Mouse (Mus musculus): ENCODE measurements at regions not wholly inside any gene's neighbourhood (a gene's known extent, or its start where the extent isn't known, plus 50 kb on each side); places are given as distances from the start of the nearest gene placed in this dataset.

GRCm38 (mm10) chr5:28904500-28904899 lies 291.3 kb upstream of the Rnf32 start:
- no peak for DNase-seq (ENCODE audit: low spot score)

GRCm38 (mm10) chr5:28903805-28904320 lies 291.9 kb upstream of the Rnf32 start:
- no peak for DNase-seq (ENCODE audit: low spot score)

- no peak for DNase-seq (ENCODE audit: low spot score)
These were observed 303.0 kb upstream of the Rnf32 start for GRCm38 (mm10) chr5:28892703-28893249.

- DNase-seq (ENCODE audit: low spot score), result no peak
These were observed 303.8 kb upstream of the Rnf32 start for GRCm38 (mm10) chr5:28891988-28892387.

- DNase-seq (ENCODE audit: low spot score), result no peak
These were observed 310.9 kb upstream of the Rnf32 start for GRCm38 (mm10) chr5:28884746-28885365.

- no peak for DNase-seq (ENCODE audit: low spot score)
These were observed 319.6 kb upstream of the Rnf32 start for GRCm38 (mm10) chr5:28876199-28876598.

- no peak for DNase-seq (ENCODE audit: low spot score)
These were observed 322.1 kb upstream of the Rnf32 start for GRCm38 (mm10) chr5:28873600-28874265.

- no peak for DNase-seq (ENCODE audit: low spot score)
These were observed 336.0 kb upstream of the Rnf32 start for GRCm38 (mm10) chr5:28859604-28860371.

- no peak for DNase-seq (ENCODE audit: low spot score)
These were observed 357.5 kb upstream of the Rnf32 start for GRCm38 (mm10) chr5:28838141-28838925.

- DNase-seq (ENCODE audit: low spot score), result no peak
These were observed 352.0 kb upstream of the Shh start for GRCm38 (mm10) chr5:28819091-28819490.

GRCm38 (mm10) chr5:28807950-28808349 lies 340.9 kb upstream of the Shh start:
- DNase-seq (ENCODE audit: low spot score), result no peak

- DNase-seq (ENCODE audit: low spot score), result no peak
These were observed 332.4 kb upstream of the Shh start for GRCm38 (mm10) chr5:28799464-28799863.

- DNase-seq (ENCODE audit: low spot score), result no peak
These were observed 331.3 kb upstream of the Shh start for GRCm38 (mm10) chr5:28798361-28798760.

GRCm38 (mm10) chr5:28795130-28795758 lies 328.2 kb upstream of the Shh start:
- no peak for DNase-seq (ENCODE audit: low spot score)

GRCm38 (mm10) chr5:28793781-28794180 lies 326.7 kb upstream of the Shh start:
- no peak for DNase-seq (ENCODE audit: low spot score)

- DNase-seq (ENCODE audit: low spot score), result no peak
These were observed 318.4 kb upstream of the Shh start for GRCm38 (mm10) chr5:28785347-28786060.

GRCm38 (mm10) chr5:28784339-28784966 lies 317.4 kb upstream of the Shh start:
- DNase-seq (ENCODE audit: low spot score), result no peak

GRCm38 (mm10) chr5:28775648-28776359 lies 308.7 kb upstream of the Shh start:
- DNase-seq (ENCODE audit: low spot score), result no peak

GRCm38 (mm10) chr5:28771796-28772195 lies 304.7 kb upstream of the Shh start:
- DNase-seq (ENCODE audit: low spot score), result no peak
